Mouse (Mus musculus): ENCODE results near the gene Kyat1.
"Not testable (repeated sequence)": the region's sequence is repeated elsewhere in the genome, so short reads cannot be mapped to it uniquely, and the experiment has no call there.

DNA sequence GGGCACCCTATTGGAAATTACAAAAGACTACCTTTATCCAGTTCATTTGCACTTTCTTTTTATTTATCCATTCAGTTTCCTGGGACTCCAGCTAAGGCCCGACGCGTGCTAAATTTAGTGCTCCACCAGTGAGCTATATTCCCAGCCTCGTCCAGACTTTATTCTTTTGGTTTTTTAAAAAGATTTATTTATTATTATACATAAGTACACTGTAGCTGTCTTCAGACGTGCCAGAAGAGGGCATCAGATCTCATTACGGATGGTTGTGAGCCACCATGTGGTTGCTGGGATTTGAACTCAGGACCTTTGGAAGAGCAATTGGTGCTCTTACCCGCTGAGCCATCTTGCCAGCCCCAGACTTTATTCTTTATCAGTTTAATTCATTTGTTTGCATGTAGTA is 26.9 kb downstream of the Kyat1 start:
- not testable (repeated sequence) for TF ChIP-seq MAFK (IDR thresholded peaks at IDR 0.05; ENCODE audit: insufficient read depth, low read depth, low read length); ZNF384 (IDR thresholded peaks at IDR 0.05; ENCODE audit: low read depth, low read length); CHD2 (IDR thresholded peaks at IDR 0.05; ENCODE audit: low read depth, low read length); HCFC1 (IDR thresholded peaks at IDR 0.05; ENCODE audit: borderline replicate concordance, insufficient read depth, low read length)
